Mouse (Mus musculus) liver, embryonic 11.5 days (tissue): ENCODE results near the gene Il6st. TPM values are rescaled to one million over a fixed set of nuclear protein-coding genes. Genes with fewer than 3 reads are reported as not detected.

Experiments
- ATAC-seq: fragments of 200-750 bp; cut with Nextera tagmentation; replicated peaks from 2 replicates; pipeline ENCODE4 v1.8.0; 2017; ENCODE audit warnings: moderate number of reproducible peaks, mild to moderate bottlenecking, moderate TSS enrichment, moderate library complexity; ENCODE audit not compliant: low FRiP score
- DNase-seq: peaks from one replicate; pipeline ENCODE4 v3.0.0-alpha.2; 2017; ENCODE audit warnings: low spot score
- H3K27ac ChIP-seq: fragments of 300-500 bp; sonication (generic); 2 replicates; pipeline ENCODE4 v1.5.1; 2014; ENCODE audit warnings: mild to moderate bottlenecking, low read depth, low read length, control low read depth
- H3K27me3 ChIP-seq: fragments of 300-500 bp; sonication (generic); replicated peaks from 2 replicates; pipeline ENCODE4 v1.6.1; 2014; ENCODE audit warnings: low read length, mixed read lengths; ENCODE audit not compliant: control insufficient read depth, insufficient read depth
- H3K36me3 ChIP-seq: fragments of 300-500 bp; sonication (generic); 2 replicates; pipeline ENCODE4 v1.6.1; 2014; ENCODE audit warnings: mild to moderate bottlenecking, low read length, moderate library complexity, mixed read lengths; ENCODE audit not compliant: control insufficient read depth, insufficient read depth
- H3K4me1 ChIP-seq: fragments of 300-500 bp; sonication (generic); replicated peaks from 2 replicates; pipeline ENCODE4 v1.6.1; 2014; ENCODE audit warnings: low read length, mixed read lengths; ENCODE audit not compliant: control insufficient read depth, insufficient read depth
- H3K4me2 ChIP-seq: fragments of 300-500 bp; sonication (generic); 2 replicates; pipeline ENCODE4 v1.6.1; 2014; ENCODE audit warnings: mild to moderate bottlenecking, control low read depth, moderate library complexity
- H3K4me3 ChIP-seq: fragments of 300-500 bp; sonication (generic); 2 replicates; pipeline ENCODE4 v1.5.1; 2014; ENCODE audit warnings: low read depth, low read length, control low read depth
- H3K9ac ChIP-seq: fragments of 300-500 bp; sonication (generic); 2 replicates; pipeline ENCODE4 v1.6.1; 2014; ENCODE audit warnings: low read depth, low read length, control low read depth
- H3K9me3 ChIP-seq: fragments of 300-500 bp; sonication (generic); 2 replicates; pipeline ENCODE4 v1.6.1; 2016; ENCODE audit warnings: low read length, inconsistent platforms, mixed read lengths; ENCODE audit not compliant: control insufficient read depth
- WGBS: fragments of 180-500 bp; shearing (Covaris S2); extraction: QIAGEN DNeasy Blood & Tissue Kit; methylation state at CpG from one replicate; pipeline ENCODE4 v1.1.7; 2014; 5-methylcytosine and 5-hydroxymethylcytosine counted together
- polyA plus RNA-seq: library from polyadenylated mRNA; unstranded; fragments of >200 nt; fragmentation: Nextera tagmentation; extraction: Ambion mirVana; gene quantifications from 2 replicates; pipeline ENCODE4 v1.2.1, GENCODE M21; 2014

Il6st gene
- polyA plus RNA-seq, 1 experiment from 2014 or later: 12.4 TPM

DNA sequence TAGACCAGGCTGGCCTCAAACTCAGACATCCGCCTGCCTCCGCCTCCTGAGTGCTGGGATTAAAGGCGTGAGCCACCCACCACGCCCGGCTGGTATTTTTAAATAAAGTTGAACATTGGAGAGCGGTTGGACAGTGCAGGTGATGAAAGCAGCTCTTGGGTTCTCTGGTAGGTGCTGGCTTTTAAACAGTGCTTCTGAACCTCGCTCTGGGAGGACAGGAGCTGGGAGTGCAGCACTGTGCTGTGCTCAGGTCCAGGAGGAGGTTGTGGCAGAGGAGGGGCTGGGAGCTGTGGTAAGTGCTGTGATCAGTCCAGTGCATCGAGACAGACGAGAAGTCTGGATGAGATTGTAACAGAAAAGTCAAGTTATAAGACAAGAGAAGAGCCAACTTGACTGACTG, 3.5 kb downstream of the Il6st start:
- H3K9me3 ChIP-seq: no peaks in the 10 kb centered on the region
- H3K4me3 ChIP-seq: no peak overlapping the region
- H3K36me3 ChIP-seq: no peaks in the 10 kb centered on the region
- no peaks in the 10 kb centered on the region for H3K27me3 ChIP-seq
- H3K9ac ChIP-seq: no peak overlapping the region
- DNase-seq (no peak), ATAC-seq (no peak)
- no peak overlapping the region for H3K27ac ChIP-seq
- WGBS: 83% methylated on average over 9 of the region's 9 CpGs
- peaks cover 13% of the 10 kb centered on the region for H3K4me1 ChIP-seq
- no peak overlapping the region for H3K4me2 ChIP-seq

DNA sequence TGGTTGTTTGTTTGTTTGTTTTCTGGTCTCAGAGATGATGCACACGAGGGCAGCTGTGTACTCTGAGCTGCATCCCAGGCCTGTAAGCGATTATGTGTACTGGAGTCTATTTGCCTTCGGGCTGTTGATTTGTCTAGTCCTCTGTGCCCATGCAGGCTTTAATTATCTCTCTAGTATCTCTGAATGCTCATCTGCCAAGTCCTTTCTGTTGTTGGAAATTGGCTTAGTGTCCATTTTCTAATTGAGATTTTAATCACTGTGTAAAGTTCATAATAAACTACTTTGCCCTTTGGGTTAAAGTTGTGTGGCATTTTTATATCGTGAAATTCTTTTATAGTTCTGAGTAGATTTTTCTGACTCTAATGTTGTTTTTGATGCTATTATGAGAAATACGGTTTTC, 5.6 kb downstream of the Il6st start:
- Histone ChIP-seq H3K4me1 (peaks cover 10% of the 10 kb centered on the region), H3K9me3 (no peaks in the 10 kb centered on the region), H3K9ac (no peak overlapping the region), H3K27ac (no peak overlapping the region), H3K36me3 (no peaks in the 10 kb centered on the region), H3K4me3 (no peak overlapping the region), H3K4me2 (no peak overlapping the region), H3K27me3 (no peaks in the 10 kb centered on the region)
- 86% methylated on average over 5 of the region's 5 CpGs for WGBS
- DNase-seq (no peak), ATAC-seq (no peak)

DNA sequence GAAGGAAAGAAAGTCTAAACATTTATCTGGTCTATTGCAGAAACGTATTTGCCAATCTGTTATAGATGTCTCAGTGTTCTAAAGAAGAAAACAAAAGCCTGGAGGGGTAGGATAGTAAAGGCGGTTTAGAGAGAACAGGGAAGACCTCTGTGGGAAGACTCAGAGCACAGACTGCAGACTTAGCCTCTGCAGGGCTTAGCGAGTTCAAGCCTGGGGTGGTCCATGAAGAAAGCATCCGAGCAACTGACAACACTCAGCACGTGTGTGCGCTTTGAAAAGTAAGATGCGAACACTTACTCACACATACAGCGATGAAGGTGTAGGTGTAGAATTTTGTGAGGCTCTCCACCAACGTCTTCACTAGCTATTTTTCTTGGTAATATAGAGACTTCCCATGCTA, 7.3 kb downstream of the Il6st start:
- no peak overlapping the region for H3K4me3 ChIP-seq
- no peak overlapping the region for H3K4me2 ChIP-seq
- WGBS: 84% methylated on average over 9 of the region's 9 CpGs
- peaks cover 3% of the 10 kb centered on the region; the same call in 1 of the 2 replicates for H3K36me3 ChIP-seq
- no peaks in the 10 kb centered on the region for H3K27me3 ChIP-seq
- no peak overlapping the region for H3K27ac ChIP-seq
- H3K9ac ChIP-seq: no peak overlapping the region
- ATAC-seq: no peak
- H3K9me3 ChIP-seq: no peaks in the 10 kb centered on the region
- H3K4me1 ChIP-seq: peaks cover 3% of the 10 kb centered on the region; the same call in 1 of the 2 replicates
- no peak for DNase-seq

DNA sequence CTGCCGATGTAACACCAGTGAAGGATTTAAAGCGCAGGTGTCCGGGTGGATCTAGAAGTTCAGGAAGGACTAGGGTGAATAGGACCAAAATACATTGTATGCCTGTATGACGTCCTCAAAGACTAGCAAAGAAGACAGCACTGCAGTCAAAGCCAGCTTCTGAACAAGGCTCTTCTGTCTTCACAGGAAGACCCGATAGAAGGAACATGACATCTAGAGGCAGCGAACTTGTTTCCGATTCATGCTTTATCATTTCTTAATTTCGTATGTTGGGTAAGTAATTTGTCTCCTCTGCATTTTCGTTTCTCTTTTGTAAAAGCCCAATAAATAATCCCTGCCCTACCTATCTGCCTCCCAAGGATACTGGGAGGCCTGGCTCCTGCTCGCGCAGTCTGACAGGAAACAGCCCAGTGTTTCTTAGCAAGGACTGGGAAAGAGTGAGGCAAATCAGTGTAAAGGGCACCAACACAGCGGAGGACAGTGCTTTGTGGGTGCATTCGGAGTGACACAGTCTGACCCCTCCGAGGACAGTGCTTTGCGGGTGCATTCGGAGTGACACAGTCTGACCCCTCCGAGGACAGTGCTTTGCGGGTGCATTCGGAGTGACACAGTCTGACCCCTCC, 8.6 kb downstream of the Il6st start:
- 87% methylated on average over 17 of the region's 19 CpGs for WGBS
- peaks cover 2% of the 10 kb centered on the region; the same call in 1 of the 2 replicates for H3K4me1 ChIP-seq
- H3K4me3 ChIP-seq: no peak overlapping the region
- no peak overlapping the region for H3K27ac ChIP-seq
- ATAC-seq: no peak
- H3K9me3 ChIP-seq: no peaks in the 10 kb centered on the region
- H3K4me2 ChIP-seq: no peak overlapping the region
- DNase-seq: no peak
- H3K36me3 ChIP-seq: peaks cover 3% of the 10 kb centered on the region; the same call in 1 of the 2 replicates
- no peak overlapping the region for H3K9ac ChIP-seq
- no peaks in the 10 kb centered on the region for H3K27me3 ChIP-seq

DNA sequence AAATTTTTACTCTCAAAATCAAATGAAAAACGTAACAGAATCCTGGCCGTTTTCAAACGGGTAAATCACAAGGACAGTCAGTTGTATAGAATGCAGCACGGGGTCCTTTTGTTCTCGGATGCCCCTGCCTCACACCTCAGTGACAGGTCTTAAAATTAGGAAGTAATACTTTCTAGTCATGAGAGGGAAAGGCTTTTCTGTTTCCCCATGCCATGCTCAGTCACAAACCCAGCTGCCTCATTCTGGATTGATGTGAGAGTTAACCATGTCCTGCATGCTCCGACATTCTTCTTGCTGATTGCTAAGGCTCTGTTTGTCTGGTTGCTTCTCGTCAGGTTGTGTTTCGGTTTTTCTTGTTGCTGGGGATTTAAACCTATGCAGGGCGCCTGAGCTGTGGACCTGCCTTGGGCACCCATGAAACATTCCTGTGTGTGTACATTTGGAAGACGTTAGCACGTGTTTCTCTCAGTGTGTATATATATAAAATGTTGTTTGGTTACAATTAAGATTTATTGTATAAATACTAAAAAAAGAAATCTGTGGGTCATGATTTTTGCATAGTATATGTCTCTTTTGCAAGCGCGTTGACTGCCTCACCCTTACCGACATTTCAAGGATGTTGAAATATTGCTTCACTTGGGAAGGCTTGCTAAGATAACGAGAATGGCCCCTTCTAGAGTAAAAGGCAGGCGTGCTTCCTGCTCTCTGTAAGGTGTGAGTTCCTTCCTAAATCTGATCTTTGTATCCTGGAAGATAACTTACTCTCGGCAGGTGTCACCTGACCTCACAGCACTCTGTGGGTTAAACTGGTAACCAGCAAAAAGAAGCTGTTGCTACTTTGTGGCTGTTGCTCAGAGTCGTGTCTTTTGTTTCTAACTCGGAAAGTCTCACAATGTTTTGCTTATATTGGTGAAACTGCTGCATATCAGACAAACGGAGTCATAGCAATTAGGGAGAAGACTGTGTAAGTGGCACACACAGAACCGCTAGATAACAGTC, 10.2 kb downstream of the Il6st start:
- H3K4me1 ChIP-seq: no peaks in the 10 kb centered on the region
- no peak for DNase-seq
- H3K27me3 ChIP-seq: no peaks in the 10 kb centered on the region
- H3K36me3 ChIP-seq: peaks cover 3% of the 10 kb centered on the region; the same call in 1 of the 2 replicates
- no peak for ATAC-seq
- H3K4me2 ChIP-seq: no peak overlapping the region
- H3K9ac ChIP-seq: no peak overlapping the region
- H3K27ac ChIP-seq: no peak overlapping the region
- H3K4me3 ChIP-seq: no peak overlapping the region
- no peaks in the 10 kb centered on the region for H3K9me3 ChIP-seq
- WGBS: 75% methylated on average over 21 of the region's 21 CpGs

DNA sequence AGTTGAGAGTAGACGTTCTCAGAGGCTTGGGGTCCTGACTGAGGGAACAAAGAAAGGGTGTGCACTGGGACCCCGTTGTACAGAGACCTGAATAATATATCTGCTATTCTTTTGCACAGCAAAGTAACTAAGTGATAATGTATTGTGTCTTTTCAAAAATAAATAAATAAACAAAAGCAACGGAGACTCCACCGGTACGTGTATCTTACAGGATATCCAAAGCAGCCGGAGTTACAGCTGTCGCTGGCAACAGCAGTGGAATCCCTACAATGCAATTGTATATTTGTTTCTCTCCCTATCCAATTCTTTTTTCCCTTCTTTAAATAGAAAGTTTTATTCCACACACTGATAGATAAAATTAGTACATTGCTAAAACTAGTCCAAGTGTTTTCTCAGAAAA, 15.2 kb downstream of the Il6st start:
- no peak for DNase-seq
- Histone ChIP-seq H3K27ac (no peak overlapping the region), H3K27me3 (no peaks in the 10 kb centered on the region), H3K4me1 (no peaks in the 10 kb centered on the region), H3K9me3 (no peaks in the 10 kb centered on the region), H3K4me2 (no peak overlapping the region), H3K9ac (no peak overlapping the region), H3K36me3 (peaks cover 6% of the 10 kb centered on the region), H3K4me3 (no peak overlapping the region)
- 84% methylated on average over 7 of the region's 7 CpGs for WGBS
- ATAC-seq: no peak

DNA sequence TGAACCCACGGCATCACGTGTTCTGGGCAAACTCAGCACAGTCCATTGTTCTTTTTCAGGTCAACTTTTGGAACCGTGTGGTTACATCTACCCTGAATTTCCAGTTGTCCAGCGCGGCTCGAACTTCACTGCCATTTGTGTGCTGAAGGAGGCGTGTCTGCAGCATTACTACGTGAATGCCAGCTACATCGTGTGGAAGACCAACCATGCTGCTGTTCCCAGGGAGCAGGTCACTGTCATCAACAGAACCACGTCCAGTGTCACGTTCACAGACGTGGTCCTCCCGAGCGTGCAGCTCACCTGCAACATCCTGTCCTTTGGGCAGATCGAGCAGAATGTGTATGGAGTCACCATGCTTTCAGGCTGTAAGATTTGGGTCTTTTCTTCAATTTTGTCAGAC, 16.1 kb downstream of the Il6st start:
- H3K9ac ChIP-seq: no peak overlapping the region
- no peak overlapping the region for H3K27ac ChIP-seq
- ATAC-seq (no peak), DNase-seq (no peak)
- 87% methylated on average over 15 of the region's 15 CpGs for WGBS
- H3K4me1 ChIP-seq: no peaks in the 10 kb centered on the region
- H3K4me2 ChIP-seq: no peak overlapping the region
- H3K27me3 ChIP-seq: no peaks in the 10 kb centered on the region
- peaks cover 6% of the 10 kb centered on the region for H3K36me3 ChIP-seq
- no peak overlapping the region for H3K4me3 ChIP-seq
- no peaks in the 10 kb centered on the region for H3K9me3 ChIP-seq

DNA sequence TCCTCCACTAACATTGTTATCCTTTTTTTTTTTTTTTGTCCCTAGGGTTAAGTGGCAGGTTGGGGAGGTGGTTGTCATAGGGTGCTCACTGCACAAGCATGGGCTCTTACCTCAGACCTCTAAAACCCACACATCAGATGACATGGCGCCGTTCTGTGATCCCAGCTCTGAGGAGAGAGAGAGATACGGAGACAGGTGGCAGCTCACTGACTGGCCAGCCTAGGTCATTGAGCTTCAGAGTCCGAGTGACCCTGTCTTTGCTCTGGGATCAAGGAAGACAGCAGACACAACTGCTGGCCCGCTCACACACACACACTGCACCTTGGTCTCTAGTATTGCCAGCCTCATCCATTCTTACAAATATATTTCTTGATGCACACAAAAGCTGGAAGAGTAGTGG, 18.7 kb downstream of the Il6st start:
- Histone ChIP-seq H3K4me3 (no peak overlapping the region), H3K4me2 (no peak overlapping the region), H3K9ac (no peak overlapping the region), H3K4me1 (no peaks in the 10 kb centered on the region), H3K9me3 (no peaks in the 10 kb centered on the region), H3K27ac (no peak overlapping the region), H3K36me3 (peaks cover 11% of the 10 kb centered on the region), H3K27me3 (no peaks in the 10 kb centered on the region)
- ATAC-seq: no peak
- 94% methylated on average over 5 of the region's 5 CpGs for WGBS
- no peak for DNase-seq
